Mouse (Mus musculus) forebrain, embryonic 12.5 days (tissue): ENCODE measurements at regions not wholly inside any gene's neighbourhood (a gene's known extent, or its start where the extent isn't known, plus 50 kb on each side); places are given as distances from the start of the nearest gene placed in this dataset.

Experiments used
- ATAC-seq: fragments of 200-750 bp; cut with Nextera tagmentation; 2 replicates; pipeline ENCODE4 v1.8.0; 2017; ENCODE audit warnings: moderate TSS enrichment; ENCODE audit not compliant: low FRiP score
- H3K27ac ChIP-seq: fragments of 300-500 bp; sonication (generic); 2 replicates; pipeline ENCODE4 v1.5.1; 2016; ENCODE audit warnings: mild to moderate bottlenecking
- H3K27me3 ChIP-seq: fragments of 300-500 bp; sonication (generic); 2 replicates; pipeline ENCODE4 v1.6.1; 2016; ENCODE audit warnings: mild to moderate bottlenecking
- H3K36me3 ChIP-seq: fragments of 300-500 bp; sonication (generic); replicated peaks from 2 replicates; pipeline ENCODE4 v1.6.1; 2016; ENCODE audit warnings: mild to moderate bottlenecking
- H3K4me1 ChIP-seq: fragments of 300-500 bp; sonication (generic); 2 replicates; pipeline ENCODE4 v1.6.1; 2016
- H3K4me2 ChIP-seq: fragments of 300-500 bp; sonication (generic); 2 replicates; pipeline ENCODE4 v1.6.1; 2016; ENCODE audit warnings: mild to moderate bottlenecking, moderate library complexity
- H3K4me3 ChIP-seq: fragments of 300-500 bp; sonication (generic); replicated peaks from 2 replicates; pipeline ENCODE4 v1.5.1; 2016; ENCODE audit warnings: mild to moderate bottlenecking
- H3K9ac ChIP-seq: fragments of 300-500 bp; sonication (generic); 2 replicates; pipeline ENCODE4 v1.6.1; 2016; ENCODE audit warnings: mild to moderate bottlenecking
- H3K9me3 ChIP-seq: fragments of 300-500 bp; sonication (generic); 2 replicates; pipeline ENCODE4 v1.6.1; 2016
- WGBS: fragments of 180-500 bp; shearing (Covaris S2); methylation state at CpG from one replicate; pipeline ENCODE4 v1.1.7; 2016; 5-methylcytosine and 5-hydroxymethylcytosine counted together

DNA sequence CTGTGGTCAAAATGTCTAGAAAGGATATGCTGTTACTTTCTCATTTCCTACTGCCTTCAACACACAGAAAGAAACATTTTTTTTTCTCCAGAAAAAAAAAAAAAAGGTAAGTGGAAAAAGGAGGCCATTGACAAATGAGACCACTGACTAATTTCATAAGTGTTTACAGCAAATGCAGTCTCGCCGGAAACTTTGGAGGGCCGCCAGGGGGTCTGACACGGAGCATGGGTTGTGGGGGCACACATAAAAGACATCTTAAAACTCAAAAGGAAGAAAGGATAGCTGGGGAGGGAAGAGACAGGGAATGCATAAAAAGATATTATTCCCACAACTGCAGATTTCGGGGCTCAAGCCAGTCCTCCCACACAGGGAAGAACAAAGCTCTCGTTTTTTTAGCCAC, 109.3 kb downstream of the Tex36 start:
- no peaks in the 10 kb centered on the region for H3K9me3 ChIP-seq
- H3K27me3 ChIP-seq = 0 out of 2 replicates have a peak, but pooled peaks cover 6% of the 10 kb centered on the region
- ATAC-seq = no peak
- no peak overlapping the region for H3K9ac ChIP-seq
- no peak overlapping the region for H3K27ac ChIP-seq
- H3K4me3 ChIP-seq = no peak overlapping the region
- no peak overlapping the region for H3K4me2 ChIP-seq
- 0 out of 2 replicates have a peak, but pooled peaks cover 7% of the 10 kb centered on the region for H3K4me1 ChIP-seq
- no peaks in the 10 kb centered on the region for H3K36me3 ChIP-seq
- WGBS = 60% methylated on average over 6 of the region's 6 CpGs

- Histone ChIP-seq H3K27ac (no peak overlapping the region), H3K9me3 (no peaks in the 10 kb centered on the region), H3K4me3 (no peak overlapping the region), H3K9ac (no peak overlapping the region), H3K4me1 (0 out of 2 replicates have a peak, but pooled peaks cover 4% of the 10 kb centered on the region), H3K27me3 (0 out of 2 replicates have a peak, but pooled peaks cover 6% of the 10 kb centered on the region), H3K36me3 (no peaks in the 10 kb centered on the region), H3K4me2 (no peak overlapping the region)
- no peak for ATAC-seq
- WGBS = 72% methylated on average over 7 of the region's 7 CpGs
These were observed 113.9 kb downstream of the Tex36 start for GRCm38 (mm10) chr7:133487887-133488630.

- no peak overlapping the region for H3K9ac ChIP-seq
- 0 out of 2 replicates have a peak, but pooled peaks cover 4% of the 10 kb centered on the region for H3K4me1 ChIP-seq
- H3K27me3 ChIP-seq = no peaks in the 10 kb centered on the region
- 75% methylated on average over 8 of the region's 8 CpGs for WGBS
- no peak overlapping the region for H3K4me2 ChIP-seq
- no peak overlapping the region for H3K27ac ChIP-seq
- no peaks in the 10 kb centered on the region for H3K9me3 ChIP-seq
- no peak for ATAC-seq
- H3K4me3 ChIP-seq = no peak overlapping the region
- no peaks in the 10 kb centered on the region for H3K36me3 ChIP-seq
These were observed 117.5 kb downstream of the Tex36 start for GRCm38 (mm10) chr7:133484430-133484841.

DNA sequence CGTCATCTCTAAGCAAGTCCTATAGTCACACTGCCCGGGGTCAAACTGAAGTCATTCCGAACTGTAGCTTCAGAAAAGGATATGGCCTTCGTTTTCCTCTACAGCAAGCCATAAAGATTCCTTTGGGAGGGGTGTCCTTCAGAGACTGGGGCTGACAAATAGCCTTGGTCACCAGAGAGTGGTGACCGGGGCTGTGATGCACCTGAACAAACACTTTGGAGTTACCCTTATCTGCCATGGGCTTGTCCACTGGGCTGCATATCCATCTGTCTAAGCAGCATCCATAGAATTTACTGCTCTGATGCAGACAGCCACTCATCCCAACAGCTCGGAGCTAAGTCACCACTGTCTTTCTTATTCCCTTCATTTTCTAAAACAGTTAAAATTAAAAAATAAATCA, 120.4 kb downstream of the Tex36 start:
- ATAC-seq = no peak
- H3K36me3 ChIP-seq = no peaks in the 10 kb centered on the region
- 89% methylated on average over 6 of the region's 6 CpGs for WGBS

GRCm38 (mm10) chr7:133479679-133480078, 122.3 kb downstream of the Tex36 start:
- Histone ChIP-seq H3K4me3 (no peak overlapping the region), H3K9ac (no peak overlapping the region), H3K9me3 (no peaks in the 10 kb centered on the region), H3K27me3 (no peaks in the 10 kb centered on the region), H3K27ac (no peak overlapping the region), H3K4me1 (no peaks in the 10 kb centered on the region), H3K4me2 (no peak overlapping the region), H3K36me3 (no peaks in the 10 kb centered on the region)
- 74% methylated on average over 7 of the region's 7 CpGs for WGBS
- no peak for ATAC-seq

More for the DNA sequence above, 120.4 kb downstream of the Tex36 start:
- Histone ChIP-seq H3K27ac (no peak overlapping the region), H3K9ac (no peak overlapping the region), H3K9me3 (no peaks in the 10 kb centered on the region), H3K27me3 (no peaks in the 10 kb centered on the region), H3K4me2 (no peak overlapping the region), H3K4me1 (no peaks in the 10 kb centered on the region), H3K4me3 (no peak overlapping the region)

- Histone ChIP-seq H3K36me3 (no peaks in the 10 kb centered on the region), H3K4me1 (no peaks in the 10 kb centered on the region), H3K9me3 (no peaks in the 10 kb centered on the region), H3K27me3 (no peaks in the 10 kb centered on the region), H3K9ac (no peak overlapping the region), H3K4me3 (no peak overlapping the region), H3K4me2 (no peak overlapping the region), H3K27ac (no peak overlapping the region)
- no peak for ATAC-seq
- 81% methylated on average over 5 of the region's 5 CpGs for WGBS
These were observed 124.0 kb downstream of the Tex36 start for GRCm38 (mm10) chr7:133477933-133478332.

DNA sequence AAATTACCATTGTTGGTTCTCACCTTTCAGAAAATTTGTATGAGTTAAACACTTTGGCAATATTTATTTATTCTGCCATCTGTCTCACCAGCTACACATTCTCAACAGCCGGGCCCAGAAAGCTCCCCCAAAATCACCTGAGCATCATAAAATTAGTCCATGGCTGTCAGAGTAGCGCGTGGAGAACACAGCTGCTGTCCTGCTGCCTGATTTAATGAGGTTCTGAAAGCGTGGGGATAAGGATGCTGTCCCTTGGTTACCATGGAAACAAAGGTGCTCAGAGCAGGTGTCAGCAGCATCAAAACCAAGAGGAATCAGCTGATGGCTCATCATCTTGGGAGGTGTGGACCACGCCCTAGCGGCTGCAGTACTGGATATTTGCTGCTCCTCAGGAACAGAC, 124.7 kb downstream of the Tex36 start:
- 0 out of 2 replicates have a peak, but pooled peaks have one; percentile 6 for ATAC-seq
- Histone ChIP-seq H3K4me2 (no peak overlapping the region), H3K4me1 (no peaks in the 10 kb centered on the region), H3K9ac (no peak overlapping the region), H3K9me3 (no peaks in the 10 kb centered on the region), H3K36me3 (no peaks in the 10 kb centered on the region), H3K27me3 (no peaks in the 10 kb centered on the region), H3K4me3 (no peak overlapping the region), H3K27ac (no peak overlapping the region)
- 78% methylated on average over 6 of the region's 6 CpGs for WGBS

GRCm38 (mm10) chr7:133471706-133472105, 130.3 kb downstream of the Tex36 start:
- Histone ChIP-seq H3K4me2 (no peak overlapping the region), H3K9ac (no peak overlapping the region), H3K9me3 (no peaks in the 10 kb centered on the region), H3K4me1 (peaks cover 3% of the 10 kb centered on the region; the same call in 1 of the 2 replicates), H3K27ac (no peak overlapping the region), H3K36me3 (no peaks in the 10 kb centered on the region), H3K27me3 (no peaks in the 10 kb centered on the region), H3K4me3 (no peak overlapping the region)
- 88% methylated on average over 5 of the region's 5 CpGs for WGBS
- no peak for ATAC-seq

DNA sequence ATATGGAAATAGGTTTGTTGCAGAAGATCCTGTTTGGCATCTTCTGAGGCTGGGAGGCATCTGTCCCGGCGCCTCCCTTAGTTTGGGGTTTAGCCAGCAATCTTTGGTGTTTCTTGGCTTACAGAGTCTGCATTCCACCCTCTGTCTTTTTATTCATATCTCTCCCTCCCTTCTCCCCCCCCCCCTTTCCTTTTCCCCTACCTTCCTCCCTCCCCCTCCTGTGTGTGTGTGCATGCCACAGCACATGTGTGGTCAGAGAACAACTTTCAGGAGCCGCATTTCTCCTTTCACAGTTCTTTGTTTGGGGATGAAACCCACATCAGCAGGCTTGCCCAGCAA, 131.4 kb downstream of the Tex36 start:
- H3K4me3 ChIP-seq = no peak overlapping the region
- ATAC-seq = no peak
- WGBS = 73% methylated on average over 3 of the region's 3 CpGs

GRCm38 (mm10) chr7:133469952-133470619, 131.9 kb downstream of the Tex36 start:
- Histone ChIP-seq H3K36me3 (no peaks in the 10 kb centered on the region), H3K9ac (no peak overlapping the region), H3K4me1 (peaks cover 3% of the 10 kb centered on the region; the same call in 1 of the 2 replicates), H3K27ac (no peak overlapping the region), H3K4me3 (no peak overlapping the region), H3K4me2 (no peak overlapping the region), H3K27me3 (no peaks in the 10 kb centered on the region), H3K9me3 (no peaks in the 10 kb centered on the region)
- 76% methylated on average over 6 of the region's 6 CpGs for WGBS
- ATAC-seq = no peak

More for the DNA sequence above, 131.4 kb downstream of the Tex36 start:
- no peak overlapping the region for H3K27ac ChIP-seq
- no peaks in the 10 kb centered on the region for H3K27me3 ChIP-seq
- H3K4me2 ChIP-seq = no peak overlapping the region
- peaks cover 3% of the 10 kb centered on the region; the same call in 1 of the 2 replicates for H3K4me1 ChIP-seq
- no peaks in the 10 kb centered on the region for H3K36me3 ChIP-seq
- H3K9ac ChIP-seq = no peak overlapping the region
- no peaks in the 10 kb centered on the region for H3K9me3 ChIP-seq

DNA sequence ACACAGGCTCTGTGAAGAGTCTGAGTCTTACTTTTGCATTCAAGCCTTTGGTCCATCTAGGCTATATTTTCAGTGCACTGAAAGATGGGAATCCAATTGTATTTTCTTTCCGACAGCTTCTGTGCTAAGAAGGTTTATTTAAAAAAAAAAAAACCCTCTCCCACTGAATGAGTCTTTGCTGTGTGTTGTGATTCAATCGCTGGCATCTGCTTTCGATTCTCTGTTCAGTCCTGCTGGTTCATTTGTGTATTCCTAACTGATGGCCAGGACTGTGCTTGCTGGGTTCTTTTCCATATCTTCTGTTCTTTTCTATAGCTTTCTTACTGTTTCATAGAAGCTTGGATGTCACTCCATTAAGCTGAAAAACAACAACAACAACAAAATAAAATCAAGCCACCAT, 132.9 kb downstream of the Tex36 start:
- Histone ChIP-seq H3K4me2 (no peak overlapping the region), H3K4me1 (peaks cover 3% of the 10 kb centered on the region; the same call in 1 of the 2 replicates)
- no peak for ATAC-seq

DNA sequence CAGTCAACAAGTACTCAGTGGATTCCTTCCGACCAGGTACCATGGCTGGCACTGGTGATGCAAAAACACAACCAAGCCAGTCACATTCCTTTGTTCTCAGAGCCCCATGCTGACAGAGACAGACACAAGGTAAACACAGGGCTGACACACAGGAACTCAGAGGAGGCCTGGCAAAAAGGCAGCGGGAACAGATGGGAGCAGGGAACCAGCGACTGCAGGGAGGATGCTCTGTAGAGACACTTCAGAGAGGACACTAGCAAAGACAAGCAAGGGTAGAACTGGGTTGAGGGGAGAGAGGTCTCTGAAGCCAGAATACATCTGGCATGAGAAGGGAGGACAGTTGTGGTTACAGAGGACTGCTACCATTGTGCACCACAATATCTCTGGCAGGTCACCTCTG, 133.6 kb downstream of the Tex36 start:
- no peak overlapping the region for H3K9ac ChIP-seq
- 48% methylated on average over 3 of the region's 3 CpGs for WGBS
- H3K4me1 ChIP-seq = peaks cover 3% of the 10 kb centered on the region; the same call in 1 of the 2 replicates
- no peak overlapping the region for H3K4me2 ChIP-seq
- H3K27me3 ChIP-seq = no peaks in the 10 kb centered on the region
- H3K9me3 ChIP-seq = 0 out of 2 replicates have a peak, but pooled peaks cover 3% of the 10 kb centered on the region
- no peaks in the 10 kb centered on the region for H3K36me3 ChIP-seq
- H3K27ac ChIP-seq = no peak overlapping the region
- no peak for ATAC-seq
- H3K4me3 ChIP-seq = no peak overlapping the region

More for the DNA sequence above, 132.9 kb downstream of the Tex36 start:
- no peak overlapping the region for H3K27ac ChIP-seq
- H3K9me3 ChIP-seq = no peaks in the 10 kb centered on the region
- H3K36me3 ChIP-seq = no peaks in the 10 kb centered on the region
- H3K27me3 ChIP-seq = no peaks in the 10 kb centered on the region
- WGBS = 58% methylated on average over 3 of the region's 3 CpGs
- no peak overlapping the region for H3K9ac ChIP-seq
- H3K4me3 ChIP-seq = no peak overlapping the region
